Mouse (Mus musculus): ENCODE results near the gene Arsb.

Gene Arsb

GRCm38 (mm10) chr13:93840146-93840545 lies 68.7 kb downstream of the Arsb start:
- DNase-seq (ENCODE audit: extremely low read depth, low read depth): no peak

- no peak for DNase-seq (ENCODE audit: extremely low read depth, low read depth)
Observed at GRCm38 (mm10) chr13:93846831-93847518, 75.5 kb downstream of the Arsb start.

GRCm38 (mm10) chr13:93847614-93848013 lies 76.2 kb downstream of the Arsb start:
- no peak for DNase-seq (ENCODE audit: extremely low read depth, low read depth)

DNA sequence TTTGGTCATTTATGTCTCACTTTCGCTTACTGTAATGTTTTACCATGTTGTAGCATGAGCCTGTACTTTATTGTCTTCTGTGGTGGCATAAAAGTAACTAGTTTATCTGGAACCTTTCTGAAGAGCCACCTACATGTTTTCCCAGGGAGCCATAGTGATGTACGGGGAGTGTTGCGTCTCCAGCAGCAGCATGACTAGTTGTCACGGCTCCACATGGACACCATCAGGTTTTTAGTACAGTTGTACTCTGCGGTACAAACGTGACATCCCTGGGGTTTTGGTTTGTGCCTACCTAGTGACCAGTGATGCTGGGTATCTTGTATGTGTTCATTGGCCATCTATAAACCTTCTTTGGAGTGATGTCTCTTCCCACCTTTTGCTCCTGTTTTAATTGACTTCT lies 77.2 kb downstream of the Arsb start:
- DNase-seq (ENCODE audit: extremely low read depth, low read depth): no peak

- DNase-seq (ENCODE audit: extremely low read depth, low read depth): no peak
Observed at GRCm38 (mm10) chr13:93849751-93850355, 78.4 kb downstream of the Arsb start.

- DNase-seq (ENCODE audit: extremely low read depth, low read depth): no peak
Observed at GRCm38 (mm10) chr13:93850674-93851073, 79.2 kb downstream of the Arsb start.

DNA sequence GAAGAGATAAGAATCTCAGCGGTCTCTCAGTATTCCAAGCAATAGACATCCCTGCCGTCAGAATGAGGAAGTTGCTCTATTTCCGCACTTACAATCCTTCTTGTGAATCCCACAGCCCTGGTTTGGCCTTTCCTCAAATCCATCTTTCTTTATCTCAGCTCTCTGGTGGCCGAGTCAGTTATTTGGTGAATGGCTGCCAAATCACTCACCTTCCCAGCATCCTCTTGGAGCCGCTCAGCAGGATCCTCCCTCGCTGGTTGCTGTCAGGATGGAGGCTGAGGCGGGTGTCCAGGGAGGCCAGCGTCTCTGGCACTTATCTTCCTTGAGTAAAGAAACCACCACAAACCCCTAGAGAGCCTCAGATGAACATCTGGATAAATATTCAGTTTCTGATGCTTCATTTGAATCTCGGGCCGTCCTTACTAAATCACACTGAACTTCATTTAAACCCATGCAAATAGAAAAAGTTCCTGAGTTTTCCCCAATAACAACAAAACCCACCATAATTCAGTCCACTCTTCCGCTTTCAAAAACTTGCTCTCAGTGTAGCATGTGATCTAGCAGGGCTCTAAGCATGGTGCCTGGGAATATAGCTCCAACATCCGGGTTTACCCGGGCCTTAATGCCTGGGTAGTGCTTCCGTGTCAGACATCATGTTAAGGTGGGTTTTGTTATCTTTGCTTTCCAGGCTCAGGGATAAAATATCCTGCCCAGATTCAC lies 81.1 kb downstream of the Arsb start:
- no peak for DNase-seq (ENCODE audit: extremely low read depth, low read depth)

DNA sequence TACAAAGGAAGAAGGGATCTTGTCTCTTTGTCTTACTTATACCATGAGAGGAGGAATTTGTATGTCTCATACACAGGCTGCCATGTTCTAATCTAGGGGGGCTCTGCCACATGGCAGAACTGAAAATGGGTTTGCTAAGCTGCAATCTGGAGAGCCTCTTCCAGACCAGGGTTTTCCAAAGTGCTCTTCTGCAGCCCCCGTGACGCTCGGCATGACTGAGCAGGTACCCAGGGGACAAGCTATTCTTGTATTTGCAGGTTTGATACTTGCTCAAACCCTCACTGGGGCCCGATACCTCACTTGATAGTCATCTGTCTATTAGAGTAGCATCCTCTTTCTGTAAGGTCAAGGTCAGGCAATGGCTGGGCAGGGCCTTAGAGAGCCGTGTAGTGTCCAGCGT lies 82.3 kb downstream of the Arsb start:
- DNase-seq (ENCODE audit: extremely low read depth, low read depth): no peak

DNA sequence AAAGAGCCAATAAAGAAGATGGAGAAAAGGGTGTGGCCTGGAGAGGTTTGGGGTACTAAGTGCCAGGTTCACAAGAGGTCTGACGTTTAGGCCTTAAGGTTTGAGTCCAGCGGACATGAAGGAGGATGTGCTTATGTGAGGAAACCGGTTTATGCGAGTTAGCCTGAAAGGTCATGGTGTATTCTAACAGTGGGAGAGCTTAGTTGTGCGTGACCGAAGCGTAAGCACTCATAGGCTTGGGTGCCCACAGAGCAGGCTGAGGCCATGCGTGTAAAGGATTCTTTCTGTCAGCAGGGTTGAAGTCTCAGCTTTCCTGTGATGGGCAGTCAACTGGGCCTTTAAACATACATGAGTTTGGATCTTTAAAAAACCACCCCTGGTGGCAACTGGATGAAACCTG lies 82.9 kb downstream of the Arsb start:
- no peak for DNase-seq (ENCODE audit: extremely low read depth, low read depth)

- no peak for DNase-seq (ENCODE audit: extremely low read depth, low read depth)
Observed at GRCm38 (mm10) chr13:93854966-93855562, 83.6 kb downstream of the Arsb start.

- DNase-seq (ENCODE audit: extremely low read depth, low read depth): no peak
Observed at GRCm38 (mm10) chr13:93855701-93856183, 84.3 kb downstream of the Arsb start.

DNA sequence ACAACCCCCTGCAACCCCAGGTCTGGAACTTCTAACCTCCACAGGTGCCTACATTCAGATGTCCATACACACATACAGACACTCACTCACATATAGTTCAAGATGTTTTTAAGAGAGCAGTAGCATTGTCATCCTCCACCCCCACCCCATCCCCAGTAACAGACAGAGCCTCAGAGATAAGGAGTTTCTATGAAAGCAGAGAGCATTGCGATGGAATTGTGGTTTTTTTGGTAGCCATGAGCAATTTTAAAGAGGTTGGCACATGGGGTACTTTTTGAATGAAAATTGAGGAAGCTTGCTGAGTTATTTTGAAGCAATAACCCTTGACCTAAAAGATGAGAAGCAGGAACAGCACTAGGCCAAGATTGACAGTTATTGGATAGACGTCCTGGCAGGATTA lies 89.8 kb downstream of the Arsb start:
- DNase-seq (ENCODE audit: extremely low read depth, low read depth): peak; percentile 2

- DNase-seq (ENCODE audit: extremely low read depth, low read depth): no peak
Observed at GRCm38 (mm10) chr13:93864066-93864740, 92.8 kb downstream of the Arsb start.

DNA sequence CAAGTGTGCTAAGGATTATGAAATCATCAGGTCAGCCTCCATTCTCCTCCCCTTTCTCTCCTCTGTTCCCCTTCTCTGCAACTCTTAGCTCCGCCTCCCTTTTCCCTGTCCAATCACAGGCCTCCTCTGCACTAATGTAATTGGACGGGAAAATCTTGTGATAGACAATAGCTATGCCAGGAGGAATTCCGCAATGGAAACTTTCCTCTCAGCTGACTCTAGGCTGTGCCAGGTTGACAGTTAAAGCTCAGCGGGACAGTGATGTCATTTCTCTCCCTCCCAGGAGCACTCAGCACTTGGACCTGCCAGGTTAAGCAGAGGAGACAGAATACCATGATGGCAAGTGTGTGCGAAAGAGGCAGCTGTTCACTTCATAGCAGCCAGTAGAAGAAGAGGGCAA lies 95.2 kb downstream of the Arsb start:
- DNase-seq (ENCODE audit: extremely low read depth, low read depth): no peak

DNA sequence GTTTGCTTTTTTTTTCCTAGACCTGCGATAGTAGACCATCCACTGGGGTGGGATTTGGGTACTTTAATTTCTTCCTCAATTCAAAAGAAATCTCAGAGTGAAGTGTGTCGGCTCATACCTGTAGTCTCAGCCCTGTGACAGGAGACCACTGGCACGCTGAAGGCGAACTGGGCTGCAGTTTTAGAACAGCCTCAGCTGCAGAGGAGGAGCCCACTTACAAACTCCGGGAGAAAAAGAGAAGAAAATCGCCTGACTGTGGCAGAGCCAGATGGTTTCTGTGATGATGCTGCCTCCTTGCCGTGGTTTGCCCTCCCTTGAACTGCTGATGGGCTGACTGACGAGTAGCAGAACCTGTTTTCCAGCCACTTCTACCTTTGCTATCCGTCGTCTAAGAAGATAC lies 100.3 kb downstream of the Arsb start:
- DNase-seq (ENCODE audit: extremely low read depth, low read depth): no peak

DNA sequence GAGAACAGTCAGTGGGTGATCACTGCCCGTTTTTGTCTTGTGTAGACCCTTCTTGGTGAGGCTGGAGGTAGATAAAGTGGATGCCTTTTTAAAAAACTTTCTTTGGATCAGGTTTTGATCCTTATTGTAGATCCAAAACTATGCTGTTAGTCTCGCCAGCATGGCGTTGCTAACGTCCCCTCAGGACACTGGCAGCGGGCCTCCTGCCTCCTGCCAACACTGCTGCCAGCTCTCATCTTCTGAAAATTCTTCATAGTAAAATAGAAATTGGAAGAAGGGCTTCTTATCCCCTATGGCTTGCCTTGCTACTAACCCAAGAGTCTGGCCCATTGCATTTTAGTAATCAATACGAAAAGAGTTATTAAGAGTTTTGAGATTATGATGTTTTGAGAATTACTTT lies 101.2 kb downstream of the Arsb start:
- no peak for DNase-seq (ENCODE audit: extremely low read depth, low read depth)

DNA sequence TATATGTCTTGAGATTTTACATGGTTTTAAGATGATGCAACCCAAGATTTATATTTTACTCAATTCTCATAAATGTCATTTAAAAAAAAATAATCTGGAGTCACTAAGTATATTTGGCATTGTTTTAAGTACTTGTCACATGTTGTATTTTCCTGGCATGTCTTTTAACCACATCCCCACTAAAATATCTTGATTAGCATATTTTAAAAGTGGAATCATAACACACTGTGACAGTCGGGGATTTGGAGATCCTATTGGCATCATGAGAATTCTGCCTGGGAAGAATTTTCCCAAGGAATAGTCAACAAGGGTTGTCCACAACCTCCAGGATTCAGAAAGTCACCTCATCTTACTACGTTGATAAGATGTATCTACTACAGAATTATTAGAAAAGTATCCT lies 106.5 kb downstream of the Arsb start:
- no peak for DNase-seq (ENCODE audit: extremely low read depth, low read depth)

GRCm38 (mm10) chr13:93879426-93879825 lies 108.0 kb downstream of the Arsb start:
- no peak for DNase-seq (ENCODE audit: extremely low read depth, low read depth)

GRCm38 (mm10) chr13:93882132-93882531 lies 110.7 kb downstream of the Arsb start:
- DNase-seq (ENCODE audit: extremely low read depth, low read depth): no peak

DNA sequence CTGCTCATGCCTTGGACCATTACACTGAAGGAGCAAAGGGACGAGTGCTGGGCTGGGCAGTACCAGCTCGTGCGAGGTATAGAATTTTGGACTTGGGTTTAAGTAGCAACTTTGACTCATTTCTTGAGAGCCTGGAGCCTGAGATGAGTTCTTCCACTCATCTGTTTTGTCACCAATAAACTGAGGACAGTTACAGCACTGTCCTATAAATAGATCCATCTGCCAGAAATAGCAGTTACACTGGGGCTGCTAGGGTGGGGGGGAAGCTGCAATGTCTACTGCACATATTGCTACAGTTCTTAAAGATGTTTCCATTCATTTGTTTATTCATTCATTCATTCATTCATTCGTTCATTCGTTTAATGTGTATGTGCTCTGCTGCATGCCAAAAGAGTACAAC lies 115.6 kb downstream of the Arsb start:
- DNase-seq (ENCODE audit: extremely low read depth, low read depth): no peak

GRCm38 (mm10) chr13:93888196-93888595 lies 116.8 kb downstream of the Arsb start:
- DNase-seq (ENCODE audit: extremely low read depth, low read depth): no peak

DNA sequence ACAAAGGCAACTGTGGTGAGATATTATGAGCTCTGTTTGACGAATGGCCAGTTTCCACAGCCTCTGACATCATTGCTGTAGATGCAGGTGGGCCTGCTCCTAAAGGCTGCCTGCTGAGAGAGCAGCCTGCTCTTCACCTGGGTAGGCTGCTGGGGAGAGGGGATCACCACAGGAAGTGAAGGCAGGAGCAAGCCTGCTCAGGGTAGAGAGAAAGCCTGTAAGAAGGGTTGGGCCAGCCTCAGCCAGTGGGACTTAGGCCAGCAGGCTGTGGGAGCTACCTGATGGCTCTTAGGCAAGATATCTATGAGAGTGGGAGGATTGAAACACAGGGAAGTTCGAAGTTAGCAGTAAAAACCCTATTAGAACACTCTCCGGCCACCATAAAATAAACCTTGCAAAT lies 117.5 kb downstream of the Arsb start:
- no peak for DNase-seq (ENCODE audit: extremely low read depth, low read depth)
